Mouse (Mus musculus) embryonic facial prominence, embryonic 11.5 days (tissue): ENCODE data around the gene Rnf11. TPM values are rescaled to one million over a fixed set of nuclear protein-coding genes. Genes with fewer than 3 reads are reported as not detected.
A peak's percentile ranks its signal among the peaks of the same experiment; 100 is the strongest.

ENCODE experiments used
- ATAC-seq: fragments of 200-750 bp; cut with Nextera tagmentation; replicated peaks from 2 replicates; pipeline ENCODE4 v1.8.0; 2017; ENCODE audit warnings: low read depth; ENCODE audit not compliant: insufficient number of reproducible peaks, low FRiP score, low TSS enrichment
- DNase-seq: peaks from one replicate; pipeline ENCODE4 v3.0.0-alpha.2; 2015; ENCODE audit warnings: low spot score
- H3K27ac ChIP-seq: fragments of 300-500 bp; sonication (generic); replicated peaks from 2 replicates; pipeline ENCODE4 v1.5.1; 2014; ENCODE audit warnings: mild to moderate bottlenecking, low read depth, low read length, control low read depth
- H3K27me3 ChIP-seq: fragments of 300-500 bp; sonication (generic); 2 replicates; pipeline ENCODE4 v1.6.1; 2014; ENCODE audit warnings: mild to moderate bottlenecking, low read length, moderate library complexity, mixed read lengths; ENCODE audit not compliant: control insufficient read depth, insufficient read depth
- H3K36me3 ChIP-seq: fragments of 300-500 bp; sonication (generic); replicated peaks from 2 replicates; pipeline ENCODE4 v1.6.1; 2014; ENCODE audit warnings: low read depth, mild to moderate bottlenecking, low read length, moderate library complexity, mixed read lengths; ENCODE audit not compliant: control insufficient read depth, insufficient read depth
- H3K4me1 ChIP-seq: fragments of 300-500 bp; sonication (generic); 2 replicates; pipeline ENCODE4 v1.6.1; 2014; ENCODE audit warnings: low read length, mixed read lengths; ENCODE audit not compliant: control insufficient read depth, insufficient read depth
- H3K4me2 ChIP-seq: fragments of 300-500 bp; sonication (generic); 2 replicates; pipeline ENCODE4 v1.6.1; 2014; ENCODE audit warnings: low read depth, mild to moderate bottlenecking, control low read depth, low read length, moderate library complexity
- H3K4me3 ChIP-seq: fragments of 300-500 bp; sonication (generic); 2 replicates; pipeline ENCODE4 v1.5.1; 2014; ENCODE audit warnings: low read depth, low read length, control low read depth
- H3K9ac ChIP-seq: fragments of 300-500 bp; sonication (generic); replicated peaks from 2 replicates; pipeline ENCODE4 v1.6.1; 2014; ENCODE audit warnings: mild to moderate bottlenecking, control low read depth, low read length
- H3K9me3 ChIP-seq: fragments of 300-500 bp; sonication (generic); replicated peaks from 2 replicates; pipeline ENCODE4 v1.6.1; 2016; ENCODE audit warnings: mild to moderate bottlenecking, low read length, inconsistent platforms, mixed read lengths; ENCODE audit not compliant: control insufficient read depth
- WGBS: fragments of 180-500 bp; shearing (Covaris S2); extraction: QIAGEN DNeasy Blood & Tissue Kit; methylation state at CpG from one replicate; pipeline ENCODE4 v1.1.7; 2014; 5-methylcytosine and 5-hydroxymethylcytosine counted together
- polyA plus RNA-seq: library from polyadenylated mRNA; unstranded; fragments of >200 nt; fragmentation: Nextera tagmentation; extraction: Ambion mirVana; gene quantifications from 2 replicates; pipeline ENCODE4 v1.2.1, GENCODE M21; 2014

Gene Rnf11
- polyA plus RNA-seq = 48.3 and 50.8 TPM in 2 replicates

DNA sequence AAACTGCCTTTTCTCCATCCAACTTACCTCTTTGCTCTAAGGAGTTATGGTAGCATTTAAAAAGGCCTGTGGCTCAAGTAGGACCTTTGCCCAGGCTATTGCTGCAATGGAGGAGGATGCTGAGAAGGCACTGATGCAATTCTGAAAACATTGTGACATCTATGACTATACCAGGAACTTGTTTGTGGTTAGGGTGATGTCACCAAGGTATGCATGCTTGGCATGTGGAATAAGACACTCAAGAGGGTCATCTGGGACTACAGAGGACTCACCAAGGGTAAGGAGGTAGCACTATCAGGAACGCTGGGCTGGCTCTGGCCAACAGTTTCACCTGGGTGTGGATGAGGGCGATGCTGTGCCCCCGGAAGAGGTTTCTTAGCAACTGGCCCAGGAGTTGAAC is at the start of gene Rnf11:
TSS of gene Rnf11 (minus strand) at position 108 of the 400 bp plus-strand sequence.
- Histone ChIP-seq H3K9ac (no peak within 1 kb of the TSS), H3K27me3 (no peaks in the 10 kb centered on the region), H3K4me1 (no peaks in the 10 kb centered on the region), H3K27ac (no peak within 1 kb of the TSS), H3K4me3 (no peak within 1 kb of the TSS), H3K4me2 (no peak within 1 kb of the TSS), H3K9me3 (no peaks in the 10 kb centered on the region), H3K36me3 (no peaks in the 10 kb centered on the region)
- WGBS = 83% methylated on average over 3 of the region's 3 CpGs
- ATAC-seq (no peak), DNase-seq (no peak)

GRCm38 (mm10) chr4:109531111-109531510 is 46.6 kb upstream of the Rnf11 start, which contains the start of gene 4930522H14Rik:
4930522H14Rik (minus strand) TSS chr4:109531297.
- Histone ChIP-seq H3K9ac (no peak within 1 kb of the TSS), H3K9me3 (no peaks in the 10 kb centered on the region), H3K4me3 (no peak within 1 kb of the TSS), H3K4me2 (no peak within 1 kb of the TSS), H3K27ac (no peak within 1 kb of the TSS), H3K4me1 (no peaks in the 10 kb centered on the region), H3K36me3 (no peaks in the 10 kb centered on the region), H3K27me3 (no peaks in the 10 kb centered on the region)
- WGBS = 96% methylated on average over 2 of the region's 2 CpGs
- ATAC-seq (no peak), DNase-seq (no peak)

DNA sequence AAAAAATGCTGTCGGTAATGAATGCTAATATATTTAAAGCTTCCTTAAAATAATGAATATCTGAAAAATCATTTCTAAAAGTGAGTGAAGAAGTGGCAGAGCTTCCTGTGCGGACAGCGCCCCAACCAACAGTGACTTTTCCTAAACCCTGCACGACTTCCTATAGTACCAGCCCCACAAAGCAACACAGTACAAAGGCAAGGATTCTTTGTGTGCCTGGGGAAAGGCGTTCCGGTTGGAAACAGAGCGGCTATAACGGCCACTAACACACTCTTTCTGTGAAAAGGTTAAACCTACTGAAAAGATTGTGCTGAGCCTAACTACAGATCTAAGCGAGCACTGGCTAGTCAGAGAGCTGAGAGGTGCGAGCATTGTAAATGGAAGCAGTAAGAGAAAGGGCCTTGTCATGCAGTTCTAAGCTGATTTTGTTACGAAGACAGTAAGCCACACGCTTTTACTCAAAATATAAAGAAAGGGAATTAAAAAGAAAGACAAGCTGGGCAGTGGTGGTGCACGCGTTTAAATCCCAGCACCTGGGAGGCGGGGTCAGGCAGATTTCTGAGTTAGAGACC is 45.8 kb upstream of the Rnf11 start:
- WGBS = 53% methylated on average over 15 of the region's 15 CpGs
- no peak for DNase-seq
- H3K4me3 ChIP-seq = no peak overlapping the region

DNA sequence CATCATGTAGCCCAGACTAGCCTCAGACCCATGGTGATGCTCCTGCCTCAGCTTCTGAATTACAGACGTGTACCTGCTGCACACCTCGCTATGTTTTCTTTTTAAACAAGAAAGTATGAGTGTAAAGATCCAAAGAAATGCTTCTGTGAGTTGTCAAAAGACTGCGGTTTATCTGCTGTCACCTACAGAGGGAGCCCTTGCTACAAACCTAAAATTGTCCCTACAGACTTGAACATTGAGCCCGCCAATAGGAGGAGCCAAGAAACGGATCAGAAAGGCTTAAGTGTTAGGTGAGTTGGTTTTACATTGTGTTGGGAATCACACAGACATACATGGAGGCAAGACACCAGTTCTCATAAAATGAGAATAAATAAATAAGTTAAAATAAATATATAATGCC is 20.4 kb upstream of the Rnf11 start:
- ATAC-seq (no peak), DNase-seq (peak; percentile 83)
- Histone ChIP-seq H3K4me1 (no peaks in the 10 kb centered on the region), H3K4me3 (no peak overlapping the region), H3K27ac (no peak overlapping the region), H3K27me3 (no peaks in the 10 kb centered on the region), H3K4me2 (no peak overlapping the region), H3K9me3 (no peaks in the 10 kb centered on the region), H3K36me3 (no peaks in the 10 kb centered on the region), H3K9ac (no peak overlapping the region)
- 4% methylated on average over 5 of the region's 5 CpGs for WGBS

More for the DNA sequence above, 45.8 kb upstream of the Rnf11 start:
- H3K27ac ChIP-seq = no peak overlapping the region
- no peaks in the 10 kb centered on the region for H3K36me3 ChIP-seq
- no peak overlapping the region for H3K4me2 ChIP-seq
- H3K9ac ChIP-seq = no peak overlapping the region
- ATAC-seq = no peak
- no peaks in the 10 kb centered on the region for H3K27me3 ChIP-seq
- no peaks in the 10 kb centered on the region for H3K4me1 ChIP-seq
- no peaks in the 10 kb centered on the region for H3K9me3 ChIP-seq

DNA sequence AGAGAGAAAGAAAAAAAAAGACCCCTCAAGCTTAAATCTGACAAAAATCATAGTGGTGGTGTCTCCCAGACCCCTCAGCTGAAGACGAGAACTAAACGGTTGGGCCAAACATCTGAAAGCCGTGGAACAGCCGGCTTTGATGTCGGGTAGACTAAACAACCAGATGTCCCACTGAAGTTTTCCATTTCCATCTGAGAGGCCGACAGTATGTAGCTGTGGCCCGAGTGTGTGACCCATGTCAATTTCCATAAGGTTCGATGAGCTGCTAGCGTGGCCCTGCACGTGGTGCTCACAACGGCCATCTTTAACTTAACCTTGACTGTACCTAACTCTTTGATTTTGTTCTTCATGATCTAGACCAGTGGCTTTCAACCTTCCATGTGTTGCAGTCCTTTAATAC is 13.9 kb upstream of the Rnf11 start:
- 54% methylated on average over 11 of the region's 11 CpGs for WGBS

GRCm38 (mm10) chr4:109493581-109493980 is 9.1 kb upstream of the Rnf11 start:
- no peak overlapping the region for H3K4me3 ChIP-seq
- no peak overlapping the region for H3K4me2 ChIP-seq
- no peak overlapping the region for H3K27ac ChIP-seq
- H3K36me3 ChIP-seq = no peaks in the 10 kb centered on the region
- H3K4me1 ChIP-seq = no peaks in the 10 kb centered on the region
- no peaks in the 10 kb centered on the region for H3K9me3 ChIP-seq
- DNase-seq = no peak
- H3K27me3 ChIP-seq = no peaks in the 10 kb centered on the region
- no peak for ATAC-seq
- no peak overlapping the region for H3K9ac ChIP-seq

More for the DNA sequence above, 13.9 kb upstream of the Rnf11 start:
- no peaks in the 10 kb centered on the region for H3K4me1 ChIP-seq
- ATAC-seq (no peak), DNase-seq (peak; percentile 56)
- H3K9ac ChIP-seq = no peak overlapping the region
- no peak overlapping the region for H3K4me3 ChIP-seq
- no peaks in the 10 kb centered on the region for H3K9me3 ChIP-seq
- H3K4me2 ChIP-seq = no peak overlapping the region
- H3K36me3 ChIP-seq = no peaks in the 10 kb centered on the region
- no peak overlapping the region for H3K27ac ChIP-seq
- no peaks in the 10 kb centered on the region for H3K27me3 ChIP-seq

GRCm38 (mm10) chr4:109488812-109489211 is 4.3 kb upstream of the Rnf11 start:
- DNase-seq = no peak
- Histone ChIP-seq H3K36me3 (no peaks in the 10 kb centered on the region), H3K27ac (no peak overlapping the region), H3K4me3 (no peak overlapping the region), H3K4me1 (no peaks in the 10 kb centered on the region), H3K9me3 (no peaks in the 10 kb centered on the region), H3K4me2 (no peak overlapping the region), H3K9ac (no peak overlapping the region), H3K27me3 (no peaks in the 10 kb centered on the region)
- ATAC-seq = no peak
- 88% methylated on average over 1 of the region's 1 CpGs for WGBS

DNA sequence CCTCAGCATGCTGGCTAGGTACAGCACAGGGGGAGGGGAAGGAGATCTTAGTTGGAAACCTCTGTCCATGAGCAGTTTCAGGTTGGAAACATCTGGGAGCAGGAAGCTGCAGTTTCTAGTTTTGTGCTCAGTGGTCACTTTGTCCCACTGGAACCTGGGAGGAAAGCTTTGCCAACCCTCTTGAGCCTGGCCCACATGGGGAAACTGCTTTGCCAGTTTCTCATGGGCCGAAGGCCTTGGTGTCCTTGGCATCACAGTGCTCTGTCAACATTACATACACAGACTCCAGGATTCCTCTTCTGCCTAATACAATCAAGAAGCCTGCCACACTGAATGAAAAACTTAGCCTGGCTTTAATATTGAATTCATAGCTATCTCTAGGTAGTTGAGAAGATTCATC is 1.8 kb downstream of the Rnf11 start:
- Histone ChIP-seq H3K4me1 (no peaks in the 10 kb centered on the region), H3K36me3 (no peaks in the 10 kb centered on the region), H3K4me2 (no peak overlapping the region), H3K9me3 (no peaks in the 10 kb centered on the region), H3K27me3 (no peaks in the 10 kb centered on the region), H3K27ac (no peak overlapping the region), H3K9ac (no peak overlapping the region), H3K4me3 (no peak overlapping the region)
- DNase-seq = no peak
- WGBS = 93% methylated on average over 1 of the region's 1 CpGs
- no peak for ATAC-seq
